Mouse (Mus musculus) MEL (cell line): ENCODE measurements around the gene Stil. TPM values are rescaled to one million over a fixed set of nuclear protein-coding genes. Genes with fewer than 3 reads are reported as not detected.

ENCODE experiments used
- DNase-seq: peaks from one replicate; pipeline ENCODE4 v3.0.0; 2011; ENCODE audit warnings: low read depth, low spot score
- H3K27ac ChIP-seq: 2 replicates; pipeline ENCODE4 v1.5.1; 2012; ENCODE audit warnings: low read depth, mild to moderate bottlenecking, control low read depth, low read length, moderate library complexity; ENCODE audit not compliant: control insufficient read depth
- H3K27me3 ChIP-seq, 2 experiments: fragments of 150-350 bp in 1 of 2; sonication (generic) in 1 of 2; 2 replicates each; pipeline ENCODE4 v1.6.1; 2012; ENCODE audit warnings: low read length in 2 of 2, mild to moderate bottlenecking in 2 of 2, improper control_type of control experiment in 1 of 2, moderate library complexity in 1 of 2; ENCODE audit not compliant: insufficient read depth in 2 of 2, control insufficient read depth in 1 of 2
- H3K36me3 ChIP-seq, 2 experiments: 2 replicates each; pipeline ENCODE4 v1.6.1; 2012 to 2014; ENCODE audit warnings: low read length in 2 of 2, improper control_type of control experiment in 1 of 2, inconsistent platforms in 1 of 2, mild to moderate bottlenecking in 1 of 2; ENCODE audit not compliant: insufficient read depth in 2 of 2, control insufficient read depth in 1 of 2
- H3K4me1 ChIP-seq, 2 experiments: fragments of 150-350 bp in 1 of 2; sonication (generic) in 1 of 2; 2 replicates each; pipeline ENCODE4 v1.6.1; 2012; ENCODE audit warnings: low read length in 2 of 2, improper control_type of control experiment in 1 of 2, mild to moderate bottlenecking in 1 of 2; ENCODE audit not compliant: insufficient read depth in 2 of 2, control insufficient read depth in 1 of 2
- H3K4me3 ChIP-seq, 2 experiments: fragments of 150-350 bp in 1 of 2; sonication (generic) in 1 of 2; 2 replicates each; pipeline ENCODE4 v1.5.1; 2012; ENCODE audit warnings: low read depth in 2 of 2, low read length in 2 of 2, mild to moderate bottlenecking in 2 of 2, moderate library complexity in 2 of 2, control low read depth in 1 of 2, improper control_type of control experiment in 1 of 2; ENCODE audit not compliant: control insufficient read depth in 1 of 2, insufficient read depth in 1 of 2
- H3K79me2 ChIP-seq: 2 replicates; pipeline ENCODE4 v1.6.1; 2012; ENCODE audit warnings: mild to moderate bottlenecking, low read length, moderate library complexity; ENCODE audit not compliant: control insufficient read depth, poor library complexity, insufficient read depth
- H3K9ac ChIP-seq: 2 replicates; pipeline ENCODE4 v1.6.1; 2012; ENCODE audit warnings: low read depth, mild to moderate bottlenecking, control low read depth, low read length, moderate library complexity; ENCODE audit not compliant: control insufficient read depth, poor library complexity, severe bottlenecking
- H3K9me3 ChIP-seq: fragments of 150-350 bp; sonication (generic); replicated peaks from 2 replicates; pipeline ENCODE4 v1.6.1; 2012; ENCODE audit warnings: mild to moderate bottlenecking, low read length, improper control_type of control experiment, moderate library complexity; ENCODE audit not compliant: insufficient read depth
- BHLHE40 ChIP-seq: IDR thresholded peaks from 2 replicates; pipeline ENCODE4 v1.6.1; 2012; ENCODE audit warnings: low read depth, mild to moderate bottlenecking, inconsistent platforms, low read length, improper control_type of control experiment, borderline replicate concordance
- CHD1 ChIP-seq: IDR thresholded peaks from 2 replicates; pipeline ENCODE4 v1.6.1; 2012; ENCODE audit warnings: low read depth, mild to moderate bottlenecking, inconsistent platforms, low read length, improper control_type of control experiment
- CHD2 ChIP-seq: IDR thresholded peaks from 2 replicates; pipeline ENCODE4 v1.6.1; 2011; ENCODE audit warnings: low read length, improper control_type of control experiment
- CTCF ChIP-seq, 3 experiments: IDR thresholded peaks in 2 of 3; conservative IDR thresholded peaks in 1 of 3; 2 replicates each; pipeline ENCODE4 v1.5.1; 2011 to 2012; ENCODE audit warnings: low read length in 3 of 3, low read depth in 2 of 3, mild to moderate bottlenecking in 2 of 3, improper control_type of control experiment in 1 of 3, inconsistent platforms in 1 of 3, mixed read lengths in 1 of 3, moderate library complexity in 1 of 3; ENCODE audit not compliant: control insufficient read depth in 1 of 3, insufficient read depth in 1 of 3, poor library complexity in 1 of 3, severe bottlenecking in 1 of 3
- E2F4 ChIP-seq: IDR thresholded peaks from 2 replicates; pipeline ENCODE4 v1.6.1; 2011; ENCODE audit warnings: low read depth, low read length, improper control_type of control experiment, borderline replicate concordance
- ELF1 ChIP-seq: IDR thresholded peaks from 2 replicates; pipeline ENCODE4 v1.6.1; 2014; ENCODE audit warnings: low read depth, mild to moderate bottlenecking, inconsistent platforms, low read length, improper control_type of control experiment, moderate library complexity
- EP300 ChIP-seq, 2 experiments: IDR thresholded peaks; 2 replicates each; pipeline ENCODE4 v1.6.1; 2011; ENCODE audit warnings: improper control_type of control experiment in 2 of 2, low read length in 2 of 2, low read depth in 1 of 2, mild to moderate bottlenecking in 1 of 2
- ETS1 ChIP-seq: IDR thresholded peaks from 2 replicates; pipeline ENCODE4 v1.6.1; 2012; ENCODE audit warnings: low read depth, mild to moderate bottlenecking, inconsistent platforms, low read length, improper control_type of control experiment, moderate library complexity
- GATA1 ChIP-seq: IDR thresholded peaks from 2 replicates; pipeline ENCODE4 v1.6.1; 2011; ENCODE audit warnings: low read depth, low read length, improper control_type of control experiment
- HCFC1 ChIP-seq: IDR thresholded peaks from 2 replicates; pipeline ENCODE4 v1.6.1; 2012; ENCODE audit warnings: low read depth, mild to moderate bottlenecking, inconsistent platforms, low read length, improper control_type of control experiment, moderate library complexity
- JUND ChIP-seq: IDR thresholded peaks from 2 replicates; pipeline ENCODE4 v1.6.1; 2011; ENCODE audit warnings: low read depth, mild to moderate bottlenecking, improper control_type of control experiment, low read length
- KAT2A ChIP-seq: conservative IDR thresholded peaks from 2 replicates; pipeline ENCODE4 v1.6.1; 2012; ENCODE audit warnings: low read depth, low read length, improper control_type of control experiment, inconsistent platforms
- MAX ChIP-seq: IDR thresholded peaks from 2 replicates; pipeline ENCODE4 v1.6.1; 2011; ENCODE audit warnings: low read length, improper control_type of control experiment
- MAZ ChIP-seq: IDR thresholded peaks from 2 replicates; pipeline ENCODE4 v1.6.1; 2012; ENCODE audit warnings: low read depth, mild to moderate bottlenecking, inconsistent platforms, low read length, improper control_type of control experiment
- MXI1 ChIP-seq: IDR thresholded peaks from 2 replicates; pipeline ENCODE4 v1.6.1; 2011; ENCODE audit warnings: mild to moderate bottlenecking, low read depth, low read length, improper control_type of control experiment
- MYB ChIP-seq: IDR thresholded peaks from 2 replicates; pipeline ENCODE4 v1.6.1; 2011; ENCODE audit warnings: mild to moderate bottlenecking, low read depth, low read length, improper control_type of control experiment
- MYC ChIP-seq: IDR thresholded peaks from 2 replicates; pipeline ENCODE4 v1.6.1; 2011; ENCODE audit warnings: low read depth, mild to moderate bottlenecking, low read length, improper control_type of control experiment, moderate library complexity
- NRF1 ChIP-seq: IDR thresholded peaks from 2 replicates; pipeline ENCODE4 v1.6.1; 2014; ENCODE audit warnings: low read depth, mild to moderate bottlenecking, inconsistent platforms, low read length, improper control_type of control experiment, moderate library complexity; ENCODE audit not compliant: poor library complexity, insufficient read depth, severe bottlenecking
- POLR2A ChIP-seq, 2 experiments: IDR thresholded peaks; 2 replicates each; pipeline ENCODE4 v1.6.1; 2011 to 2012; ENCODE audit warnings: low read length in 2 of 2, mild to moderate bottlenecking in 2 of 2, control low read depth in 1 of 2, improper control_type of control experiment in 1 of 2, low read depth in 1 of 2, moderate library complexity in 1 of 2; ENCODE audit not compliant: control insufficient read depth in 1 of 2, insufficient read depth in 1 of 2, poor library complexity in 1 of 2
- POLR2AphosphoS2 ChIP-seq: IDR thresholded peaks from 2 replicates; pipeline ENCODE4 v1.6.1; 2011; ENCODE audit warnings: low read length, improper control_type of control experiment
- POLR2AphosphoS5 ChIP-seq: IDR thresholded peaks from 2 replicates; pipeline ENCODE4 v1.6.1; 2012; ENCODE audit warnings: low read depth, borderline replicate concordance, mild to moderate bottlenecking, inconsistent platforms, low read length, moderate library complexity, mixed read lengths
- RAD21 ChIP-seq: IDR thresholded peaks from 2 replicates; pipeline ENCODE4 v1.6.1; 2011; ENCODE audit warnings: mild to moderate bottlenecking, low read depth, low read length, improper control_type of control experiment
- RCOR1 ChIP-seq: IDR thresholded peaks from 2 replicates; pipeline ENCODE4 v1.6.1; 2012; ENCODE audit warnings: low read depth, mild to moderate bottlenecking, inconsistent platforms, low read length, improper control_type of control experiment
- SIN3A ChIP-seq: IDR thresholded peaks from 2 replicates; pipeline ENCODE4 v1.6.1; 2012; ENCODE audit warnings: low read length, improper control_type of control experiment, inconsistent platforms
- SMC3 ChIP-seq: IDR thresholded peaks from 2 replicates; pipeline ENCODE4 v1.6.1; 2011; ENCODE audit warnings: low read depth, low read length, improper control_type of control experiment
- TAL1 ChIP-seq: IDR thresholded peaks from 2 replicates; pipeline ENCODE4 v1.6.1; 2012; ENCODE audit warnings: mild to moderate bottlenecking, inconsistent platforms, low read length, moderate library complexity, mixed read lengths
- TBP ChIP-seq: IDR thresholded peaks from 2 replicates; pipeline ENCODE4 v1.8.0; 2011; ENCODE audit warnings: low read depth, low read length, improper control_type of control experiment
- TCF12 ChIP-seq: IDR thresholded peaks from 2 replicates; pipeline ENCODE4 v1.6.1; 2014; ENCODE audit warnings: low read depth, mild to moderate bottlenecking, inconsistent platforms, low read length, improper control_type of control experiment, moderate library complexity
- UBTF ChIP-seq: IDR thresholded peaks from 2 replicates; pipeline ENCODE4 v1.6.1; 2012; ENCODE audit warnings: low read depth, mild to moderate bottlenecking, inconsistent platforms, low read length, improper control_type of control experiment, moderate library complexity, borderline replicate concordance; ENCODE audit not compliant: insufficient read depth
- ZC3H11A ChIP-seq: IDR thresholded peaks from 2 replicates; pipeline ENCODE4 v1.6.1; 2012; ENCODE audit warnings: low read depth, mild to moderate bottlenecking, inconsistent platforms, low read length, improper control_type of control experiment
- ZKSCAN1 ChIP-seq: IDR thresholded peaks from 2 replicates; pipeline ENCODE4 v1.6.1; 2012; ENCODE audit warnings: low read depth, mild to moderate bottlenecking, inconsistent platforms, low read length, improper control_type of control experiment, moderate library complexity
- ZNF384 ChIP-seq: IDR thresholded peaks from 2 replicates; pipeline ENCODE4 v1.6.1; 2012; ENCODE audit warnings: low read depth, mild to moderate bottlenecking, inconsistent platforms, low read length, improper control_type of control experiment
- polyA plus RNA-seq, 2 experiments: library from polyadenylated mRNA; stranded (reverse) in 1 of 2; unstranded in 1 of 2; fragments of >175 nt in 1 of 2; fragments of >200 nt in 1 of 2; gene quantifications; 2 replicates each; pipeline versions ENCODE4 v1.2.1 to v1.2.4; 2012; ENCODE audit warnings: low replicate concordance in 2 of 2, low read depth in 1 of 2; ENCODE audit not compliant: insufficient read length in 2 of 2, insufficient read depth in 1 of 2, missing spikeins in 1 of 2
- total RNA-seq: library from RNA; depleted of rRNA; stranded (reverse); fragments of 300-350 nt; gene quantifications from 2 replicates; pipeline ENCODE4 v1.2.3, GENCODE M21; 2012

The Stil gene
- total and polyA plus RNA-seq, 3 experiments = 5.0 to 9.1 TPM; not detected in 1

GRCm38 (mm10) chr4:115035043-115035442, 35.1 kb downstream of the Stil start:
- Histone ChIP-seq H3K36me3 (peaks cover 0 to 3% of the 10 kb centered on the region in 2 experiments; a peak in 3 of 4 replicates), H3K9me3 (no peaks in the 10 kb centered on the region), H3K4me3 (no peak overlapping the region)
- TF ChIP-seq JUND (no peak), BHLHE40 (no peak), NRF1 (no peak), CHD1 (no peak), E2F4 (no peak), UBTF (no peak), ETS1 (no peak), HCFC1 (no peak)
- TF ChIP-seq, all 39 proteins: peak for 0
- no peaks in the 10 kb centered on the region for H3K27me3 ChIP-seq
- no peak overlapping the region for H3K9ac ChIP-seq
- peaks cover 0 to 3% of the 10 kb centered on the region in 2 experiments; a peak in 1 of 4 replicates for H3K4me1 ChIP-seq
- H3K27ac ChIP-seq = no peak overlapping the region
- H3K79me2 ChIP-seq = no peaks in the 10 kb centered on the region
- DNase-seq = peak; percentile 25

- H3K9me3 ChIP-seq = no peaks in the 10 kb centered on the region
- DNase-seq = peak; percentile 84
- no peaks in the 10 kb centered on the region for H3K79me2 ChIP-seq
- no peak overlapping the region for H3K9ac ChIP-seq
- H3K36me3 ChIP-seq = peaks cover 0 to 2% of the 10 kb centered on the region in 2 experiments; a peak in 3 of 4 replicates
- peaks cover 0 to 3% of the 10 kb centered on the region in 2 experiments; a peak in 1 of 4 replicates for H3K4me1 ChIP-seq
- no peak overlapping the region for H3K27ac ChIP-seq
- no peak overlapping the region for H3K4me3 ChIP-seq
- H3K27me3 ChIP-seq = no peaks in the 10 kb centered on the region
- TF ChIP-seq SMC3 = peak; percentile 93
- no peak for TF ChIP-seq JUND
- TF ChIP-seq MAZ = peak; percentile 61
- TF ChIP-seq ZC3H11A = peak; percentile 72
- 0 out of 2 replicates have a peak, but pooled peaks have one; percentile 19 for TF ChIP-seq ZNF384
- no peak for TF ChIP-seq KAT2A
- no peak for TF ChIP-seq CHD2
- peak; percentile 82 for TF ChIP-seq RAD21
- TF ChIP-seq TAL1 = no peak
- no peak for TF ChIP-seq POLR2A (IDR thresholded peaks at IDR 0.05; ENCODE audit: control insufficient read depth in 1 of 2, insufficient read depth in 1 of 2, low read depth in 1 of 2, low read length in 2 of 2, poor library complexity in 1 of 2)
- peak in 1 of 2 experiments; percentile 10; a peak in 2 of 4 replicates for TF ChIP-seq EP300 (IDR thresholded peaks at IDR 0.05; ENCODE audit: low read depth in 1 of 2, low read length in 2 of 2)
- 0 out of 2 replicates have a peak, but pooled peaks have one; percentile 23 for TF ChIP-seq RCOR1
- 0 out of 2 replicates have a peak, but pooled peaks have one; percentile 35 for TF ChIP-seq ELF1
- peak; percentile 93 for TF ChIP-seq GATA1
- 0 out of 2 replicates have a peak, but pooled peaks have one; percentile 52 for TF ChIP-seq ZKSCAN1
- TF ChIP-seq MYB = 0 out of 2 replicates have a peak, but pooled peaks have one; percentile 29
- TF ChIP-seq TCF12 = 0 out of 2 replicates have a peak, but pooled peaks have one; percentile 12
- 0 out of 2 replicates have a peak, but pooled peaks have one; percentile 34 for TF ChIP-seq BHLHE40
- no peak for TF ChIP-seq POLR2AphosphoS2
- TF ChIP-seq CTCF (IDR thresholded peaks at IDR 0.05 in 2 of 3, conservative IDR thresholded peaks at IDR 0.05 in 1 of 3; ENCODE audit: control insufficient read depth in 1 of 3, insufficient read depth in 1 of 3, low read depth in 2 of 3, low read length in 3 of 3, poor library complexity in 1 of 3, severe bottlenecking in 1 of 3) = peak; percentile 76 to 97 (median 81)
- no peak for TF ChIP-seq UBTF
- TF ChIP-seq POLR2AphosphoS5 = no peak
- TF ChIP-seq MYC = peak; percentile 94
- no peak for TF ChIP-seq MXI1
- TF ChIP-seq MAX = peak; percentile 84
- TF ChIP-seq SIN3A = peak; percentile 53; the same call in 1 of the 2 replicates
- 0 out of 2 replicates have a peak, but pooled peaks have one; percentile 14 for TF ChIP-seq TBP
These were observed 38.3 kb downstream of the Stil start for GRCm38 (mm10) chr4:115038242-115038641.
